26 mouse cellular contexts compared by ENCODE assay signal in genomic region chr1:57873996-57874395, GRCm38 (mm10).
DNase-seq lines count a peak whose midpoint lies in the region; ATAC-seq and TF ChIP-seq lines count a peak whose summit lies in the region.
"Had no signal": no experiment of that assay in that cellular context is flagged by ENCODE, and none has a peak within 500 bp of the region (broad histone marks: within the 10 kb centered on the region; RNA-seq: fewer than 3 reads in every experiment).

No protein-coding gene starts in this region.

- no peak overlapping the region for H3K27ac ChIP-seq in lung, embryonic 14.5 days (ENCODE audit: low read depth)
- H3K27ac ChIP-seq in neural tube, embryonic 13.5 days (replicated peaks) = 0 out of 2 replicates have a peak overlapping the region, but pooled peaks have one; percentile 13
- H3K27ac ChIP-seq: embryonic facial prominence, embryonic 13.5 days; embryonic facial prominence, embryonic 15.5 days; forebrain, embryonic 10.5 days; forebrain, embryonic 12.5 days had no signal

- ATAC-seq in lung, embryonic 14.5 days (ENCODE audit: insufficient read depth) = peak; percentile 17; the same call in 1 of the 2 replicates
- no peak for ATAC-seq in neural tube, embryonic 13.5 days (ENCODE audit: low read depth)
- ATAC-seq: activated CD4-positive, CD25-positive, alpha-beta regulatory T cell, adult 4 months; CD4-positive, CD25-positive, alpha-beta regulatory T cell, adult 4 months; forebrain, embryonic 14.5 days; forebrain, embryonic 16.5 days had no signal

- 68% methylated on average over 7 of the region's 7 CpGs for WGBS in lung, embryonic 14.5 days
- WGBS in lung, adult 2 months = 71% methylated on average over 7 of the region's 7 CpGs
- 82% methylated on average over 7 of the region's 7 CpGs for WGBS in neural tube, embryonic 13.5 days

- H3K9me3 ChIP-seq in lung, embryonic 14.5 days (ENCODE audit: low read depth, low read length) = no peaks in the 10 kb centered on the region
- H3K9me3 ChIP-seq in neural tube, embryonic 13.5 days = no peaks in the 10 kb centered on the region
- H3K9me3 ChIP-seq: embryonic facial prominence, embryonic 13.5 days; embryonic facial prominence, embryonic 15.5 days; forebrain, embryonic 10.5 days; forebrain, embryonic 12.5 days; G1E had no signal

- H3K4me3 ChIP-seq in lung, embryonic 14.5 days (ENCODE audit: low read depth, low read length) = no peak overlapping the region
- H3K4me3 ChIP-seq in lung, adult 2 months (replicated peaks; ENCODE audit: extremely low read depth, low read depth, low read length) = no peak overlapping the region
- no peak overlapping the region for H3K4me3 ChIP-seq in neural tube, embryonic 13.5 days
- H3K4me3 ChIP-seq: embryonic facial prominence, embryonic 13.5 days; embryonic facial prominence, embryonic 15.5 days; erythroblast, embryonic 14.5 days; forebrain, embryonic 10.5 days; forebrain, embryonic 12.5 days had no signal

- H3K9ac ChIP-seq in lung, embryonic 14.5 days = no peak overlapping the region
- H3K9ac ChIP-seq in neural tube, embryonic 13.5 days = no peak overlapping the region
- H3K9ac ChIP-seq: embryonic facial prominence, embryonic 13.5 days; embryonic facial prominence, embryonic 15.5 days; forebrain, embryonic 12.5 days had no signal

- no peaks in the 10 kb centered on the region for H3K4me1 ChIP-seq in lung, embryonic 14.5 days (ENCODE audit: insufficient read depth)
- H3K4me1 ChIP-seq in lung, adult 2 months (ENCODE audit: control insufficient read depth, insufficient read depth, low read length) = no peaks in the 10 kb centered on the region
- H3K4me1 ChIP-seq in neural tube, embryonic 13.5 days (replicated peaks) = peaks cover 45% of the 10 kb centered on the region

- no peaks in the 10 kb centered on the region for H3K36me3 ChIP-seq in lung, embryonic 14.5 days (ENCODE audit: insufficient read depth)
- no peaks in the 10 kb centered on the region for H3K36me3 ChIP-seq in neural tube, embryonic 13.5 days
- H3K36me3 ChIP-seq: embryonic facial prominence, embryonic 13.5 days; embryonic facial prominence, embryonic 15.5 days; forebrain, embryonic 10.5 days; forebrain, embryonic 12.5 days; G1E had no signal

- TF ChIP-seq POLR2A in lung, adult 2 months (IDR thresholded peaks at IDR 0.05; ENCODE audit: borderline replicate concordance, extremely low read depth, low read depth, low read length) = no peak

- no peak overlapping the region for H3K4me2 ChIP-seq in lung, embryonic 14.5 days
- H3K4me2 ChIP-seq in neural tube, embryonic 13.5 days = no peak overlapping the region
- H3K4me2 ChIP-seq: embryonic facial prominence, embryonic 13.5 days; embryonic facial prominence, embryonic 15.5 days; forebrain, embryonic 12.5 days had no signal

- no peak for DNase-seq in lung, embryonic 14.5 days
- no peak for DNase-seq in lung, adult 2 months
- no peak for DNase-seq in neural tube, embryonic 10.5 days (ENCODE audit: extremely low spot score, low spot score)
- DNase-seq in NIH3T3 (ENCODE audit: low read depth) = peak; percentile 12
- DNase-seq in brain, adult 2 months (ENCODE audit: low read depth, low spot score) = peak; percentile 61
- DNase-seq in cerebellum, postnatal 10 days = no peak
- no peak for DNase-seq in ovary, adult 18-20 months (ENCODE audit: low spot score)
- DNase-seq: adrenal gland, postnatal 10 days; adrenal gland, postnatal 25 days; cerebellum, adult 11-12 months; cerebellum, adult 2 months; cerebellum, adult 9-10 months; cerebellum, postnatal 14 days; cerebellum, postnatal 36 days; embryo, embryonic 11 days had no signal

- TF ChIP-seq CTCF in lung, embryonic 14.5 days (IDR thresholded peaks at IDR 0.05; ENCODE audit: low read depth) = no peak
- TF ChIP-seq CTCF in lung, adult 2 months (IDR thresholded peaks at IDR 0.05; ENCODE audit: insufficient read depth, low read length) = no peak

- no peaks in the 10 kb centered on the region for H3K27me3 ChIP-seq in lung, embryonic 14.5 days (ENCODE audit: insufficient read depth, low read length)
- H3K27me3 ChIP-seq in neural tube, embryonic 13.5 days = no peaks in the 10 kb centered on the region
- H3K27me3 ChIP-seq: embryonic facial prominence, embryonic 13.5 days; embryonic facial prominence, embryonic 15.5 days; forebrain, embryonic 12.5 days had no signal

Comparison
In these comparisons a context has a peak if more than half of its experiments do, and no peak if none do; other contexts are left out.
1. DNase-seq: peak in NIH3T3 (single experiment) and brain, adult 2 months (single experiment); none in lung, embryonic 14.5 days (single experiment), lung, adult 2 months (single experiment), neural tube, embryonic 10.5 days (single experiment), cerebellum, postnatal 10 days (0 of 2) and ovary, adult 18-20 months (single experiment).